Mouse (Mus musculus) monocyte, adult 2 months (primary cell): ENCODE measurements around the gene Gba.

Source experiments
- DNase-seq, 2 experiments: peaks; one replicate each; pipeline ENCODE4 v3.0.0; 2022; ENCODE audit warnings: low spot score in 2 of 2, low read depth in 1 of 2

The Gba gene

GRCm38 (mm10) chr3:89237682-89238081, 35.0 kb downstream of the Gba start:
- DNase-seq, result no peak

DNA sequence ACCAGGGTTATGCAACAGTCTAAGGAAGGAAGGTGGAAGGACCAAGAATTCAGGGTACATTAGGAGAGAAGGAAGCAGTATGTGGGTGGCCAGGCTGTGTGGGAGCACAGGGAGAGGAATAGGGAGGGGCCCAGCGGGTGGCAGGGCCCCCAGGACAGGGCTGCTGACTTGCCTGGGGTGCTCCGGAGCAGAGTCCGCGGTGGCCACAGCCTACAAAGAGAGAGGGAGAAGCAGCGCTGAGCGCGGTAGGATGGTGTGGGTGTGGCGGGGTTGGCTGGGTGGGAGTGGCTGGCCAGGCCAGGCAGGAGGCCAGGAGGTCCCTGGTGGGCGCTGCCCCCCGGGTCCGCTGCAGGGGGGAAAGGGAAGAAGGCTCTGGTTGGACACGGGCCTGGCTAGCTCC, 35.8 kb downstream of the Gba start:
- DNase-seq, result no peak

DNA sequence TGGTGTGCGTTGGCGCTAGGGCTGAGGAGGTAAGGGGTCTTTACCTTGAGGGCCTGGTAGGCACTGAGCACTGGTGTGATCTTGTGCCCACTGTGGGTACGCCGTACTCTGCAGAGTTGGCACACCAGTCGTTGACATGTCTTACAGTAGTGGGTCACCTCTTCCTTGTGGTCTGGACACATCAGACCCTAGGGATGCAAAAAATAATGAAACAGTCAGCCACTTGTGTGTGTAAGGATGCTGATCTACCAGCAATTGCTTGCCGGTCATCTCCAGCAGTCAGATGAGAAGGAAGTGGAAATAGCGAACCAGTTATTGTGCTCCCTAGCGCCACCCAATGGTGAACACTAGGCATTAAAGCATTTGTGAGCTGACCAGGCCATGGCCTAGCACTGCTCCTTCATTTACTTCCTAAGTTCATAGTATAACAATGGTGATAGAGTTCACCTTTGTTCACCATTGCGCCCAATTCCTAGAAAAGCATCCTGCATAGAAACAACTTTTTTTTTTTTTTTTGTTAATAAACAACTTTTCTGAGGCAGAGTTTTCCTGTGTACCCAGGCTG, 39.7 kb downstream of the Gba start:
- DNase-seq, result peak; percentile 53 to 73

- no peak for DNase-seq
Measured at GRCm38 (mm10) chr3:89243609-89244008, 40.9 kb downstream of the Gba start.

DNA sequence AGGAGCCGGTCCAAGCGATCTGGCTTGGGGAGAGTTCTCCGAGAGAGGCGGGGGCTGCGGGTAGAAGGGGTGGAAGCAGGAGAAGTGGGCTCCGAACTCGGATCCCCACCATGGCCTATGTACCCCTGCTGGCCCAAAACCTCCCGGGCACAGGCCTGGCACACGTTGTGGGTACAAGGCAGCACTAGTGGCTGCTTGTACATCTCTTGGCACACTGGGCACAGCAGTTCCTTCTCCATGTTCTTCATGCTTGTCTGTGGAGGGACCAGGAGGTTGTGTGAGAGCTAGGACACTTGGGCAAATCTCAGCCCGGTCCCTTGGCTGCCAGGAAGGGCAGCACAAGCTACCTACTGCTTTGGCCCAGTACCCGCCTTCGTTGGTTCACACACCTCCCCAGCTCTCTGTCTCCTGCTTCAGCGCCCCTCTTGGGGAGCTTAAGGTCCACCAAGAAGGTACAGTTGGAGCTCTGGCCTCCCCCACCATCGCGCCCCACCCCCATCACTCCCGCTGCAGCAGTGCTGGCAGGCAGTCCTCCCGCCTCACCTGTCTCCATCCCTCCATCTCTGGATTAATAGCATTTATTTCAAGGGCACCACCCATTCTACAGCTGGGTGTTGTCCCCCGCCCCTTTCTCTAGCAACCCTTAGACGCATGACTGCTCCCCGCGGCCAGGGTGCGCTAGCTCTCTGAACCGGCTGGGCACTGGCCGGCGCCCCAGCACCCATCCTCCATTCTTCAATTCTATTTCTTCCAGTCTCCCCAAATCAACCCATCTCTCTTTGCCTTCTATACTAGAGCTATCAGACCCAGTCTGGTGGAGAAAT, 41.6 kb downstream of the Gba start:
- no peak for DNase-seq

DNA sequence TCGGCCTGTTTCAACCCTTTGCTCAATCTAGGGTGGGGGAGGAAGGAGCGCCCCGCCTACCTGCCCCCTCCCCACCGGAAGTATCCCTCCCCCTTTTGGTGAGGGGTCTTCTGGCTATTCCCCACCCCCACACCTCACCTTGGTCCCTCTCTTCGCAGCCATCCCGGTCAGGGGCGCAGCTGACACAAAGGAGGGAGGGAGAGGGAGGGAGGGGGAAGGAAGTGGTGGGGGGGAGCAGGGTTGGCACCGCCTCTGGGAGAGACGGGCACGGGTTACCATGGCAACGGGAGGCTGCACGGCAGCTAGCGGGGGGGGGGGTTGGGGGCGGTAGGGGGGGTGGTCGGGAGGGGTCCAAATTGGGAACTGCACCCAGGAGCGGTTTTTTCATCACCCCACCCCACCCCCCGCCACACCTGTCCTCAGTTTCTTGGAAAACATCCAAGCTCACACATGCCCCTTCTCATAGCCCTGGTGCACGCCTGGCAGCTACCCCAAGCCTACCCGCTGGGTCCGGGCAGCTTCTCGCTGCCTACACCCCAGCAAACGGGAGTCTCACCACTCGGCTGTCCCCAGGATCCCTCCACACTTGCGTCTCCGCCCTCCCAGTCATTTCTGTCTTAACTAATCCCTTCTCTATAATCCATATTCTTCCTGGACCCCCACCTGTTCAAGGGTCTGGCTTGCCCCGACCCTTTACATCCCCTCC, 42.4 kb downstream of the Gba start:
- DNase-seq, result no peak

- DNase-seq, result no peak
Measured at GRCm38 (mm10) chr3:89245688-89246171, 43.0 kb downstream of the Gba start, which contains the start of gene Krtcap2. Gene Krtcap2, plus strand, starts transcription at chr3:89245966.

- peak; percentile 66 to 78 for DNase-seq
Measured at GRCm38 (mm10) chr3:89246261-89247100, 43.8 kb downstream of the Gba start, which contains the start of gene Trim46. Gene Trim46, minus strand, starts transcription at chr3:89246309.

- DNase-seq, result no peak
Measured at GRCm38 (mm10) chr3:89247466-89247865, 44.7 kb downstream of the Gba start.

DNA sequence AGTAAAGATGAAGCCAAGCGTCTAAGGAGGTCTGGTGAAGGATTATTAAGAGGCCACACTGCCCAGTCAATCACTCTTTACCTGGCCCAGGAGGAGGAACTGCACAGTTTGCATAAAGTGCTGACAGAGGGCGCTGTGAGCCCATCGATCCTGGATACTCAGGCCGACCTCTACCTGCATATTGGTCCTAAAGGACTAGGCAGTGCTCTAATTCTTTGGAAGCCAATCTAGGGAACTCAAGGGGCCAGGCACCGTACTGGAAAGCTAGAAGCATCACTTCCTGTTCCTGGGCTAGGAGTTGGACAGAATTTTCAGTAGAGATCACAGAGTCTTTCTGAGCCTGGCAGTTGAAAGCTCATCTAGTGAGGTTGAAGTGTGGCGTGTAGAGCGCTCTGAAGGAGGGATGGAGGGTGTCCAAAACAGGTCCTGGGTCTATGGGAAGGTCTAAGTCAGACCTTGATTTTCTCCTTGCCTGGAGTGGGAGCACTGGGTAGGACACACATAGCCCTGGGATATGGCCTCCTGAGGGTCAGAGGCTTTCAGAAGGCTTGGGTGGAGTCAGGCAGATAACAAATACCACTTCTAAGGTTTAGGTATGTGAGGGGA, 47.8 kb downstream of the Gba start:
- no peak for DNase-seq

DNA sequence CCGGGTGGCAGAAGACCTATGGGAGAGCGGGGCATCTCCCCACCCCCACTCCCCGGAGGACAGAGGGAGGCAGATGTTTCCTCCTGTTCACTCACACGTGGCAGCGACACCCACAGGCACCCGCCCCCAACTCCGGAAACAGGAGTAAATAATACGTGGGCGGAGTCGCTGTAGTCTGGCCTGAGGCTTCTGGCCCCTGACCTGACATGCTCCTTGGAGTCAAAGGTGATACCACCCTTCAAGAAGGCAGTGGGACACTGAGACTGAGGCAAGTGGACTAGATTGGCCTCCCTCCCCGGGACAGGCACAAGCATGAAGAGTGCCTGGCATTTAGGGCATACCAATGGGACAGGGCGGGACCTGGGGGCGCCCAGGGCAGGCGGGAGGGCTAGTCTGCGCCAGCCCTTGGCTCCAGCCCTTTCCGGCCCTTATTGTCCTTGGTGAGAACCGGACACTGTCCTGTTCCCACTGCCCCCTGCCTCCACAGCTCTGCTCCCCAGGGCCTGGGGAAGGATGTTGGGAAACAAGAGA, 48.7 kb downstream of the Gba start:
- DNase-seq, result no peak

- DNase-seq, result no peak
Measured at GRCm38 (mm10) chr3:89254994-89255393, 52.3 kb downstream of the Gba start.

DNA sequence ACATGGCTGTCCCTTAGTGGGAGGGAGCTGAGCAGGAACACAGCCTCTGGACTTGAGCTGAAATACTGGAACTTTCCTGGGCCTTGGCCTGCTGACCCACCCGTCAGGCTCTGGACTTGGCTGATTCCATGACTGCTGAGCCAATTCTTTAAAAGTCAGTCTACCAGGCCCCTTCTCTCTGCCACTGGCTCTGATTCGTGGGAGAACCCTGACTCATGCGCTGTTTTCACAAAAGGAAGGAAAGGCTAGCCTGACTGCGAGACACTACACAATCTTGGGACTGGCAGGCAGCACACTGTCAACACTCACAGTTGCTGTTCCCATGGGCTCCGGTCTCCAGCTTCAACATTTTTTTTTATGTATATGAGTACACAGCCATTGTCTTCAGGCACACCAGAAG, 53.4 kb downstream of the Gba start:
- no peak for DNase-seq
